Mouse (Mus musculus) forelimb bud, embryonic 11.5 days (tissue): Measurements from ENCODE around the gene Ddah2.
A peak's percentile ranks its signal among the peaks of the same experiment; 100 is the strongest.

Source experiments
- DNase-seq: peaks from one replicate; pipeline ENCODE4 v3.0.0-alpha.2; 2012; ENCODE audit warnings: low read depth, low spot score

Ddah2 gene

DNA sequence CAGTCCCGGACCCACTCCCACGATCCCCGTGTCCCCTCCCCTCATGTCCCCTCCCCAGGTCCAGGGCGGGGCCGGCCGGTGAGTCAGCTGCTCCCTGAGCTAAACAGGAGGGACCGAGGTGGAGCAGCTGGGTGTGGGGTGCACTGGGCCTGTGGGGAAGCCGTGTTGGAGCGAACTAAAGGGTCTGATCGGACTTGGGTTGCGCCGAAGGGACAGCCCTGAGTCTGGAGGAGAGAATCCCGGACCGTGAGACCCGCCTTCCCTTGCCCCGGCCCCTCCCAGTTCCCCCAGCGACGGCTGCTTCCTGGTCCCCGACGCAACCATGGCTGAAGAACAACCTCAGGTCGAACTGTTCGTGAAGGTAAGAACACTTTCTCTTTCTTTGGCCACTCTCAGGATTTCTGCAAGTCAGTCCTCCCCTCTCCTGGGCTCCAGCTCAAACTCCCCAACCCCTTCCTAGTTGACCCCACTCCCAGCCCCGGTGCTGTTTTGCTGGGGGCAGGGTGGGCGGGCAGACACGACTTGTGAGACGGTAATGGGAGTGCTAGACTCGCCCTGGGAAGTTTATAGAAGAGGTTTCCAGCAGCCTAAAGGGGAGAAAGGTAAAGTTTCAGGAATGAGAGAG, 8.6 kb upstream of the Ddah2 start:
- peak; percentile 46 for DNase-seq

DNA sequence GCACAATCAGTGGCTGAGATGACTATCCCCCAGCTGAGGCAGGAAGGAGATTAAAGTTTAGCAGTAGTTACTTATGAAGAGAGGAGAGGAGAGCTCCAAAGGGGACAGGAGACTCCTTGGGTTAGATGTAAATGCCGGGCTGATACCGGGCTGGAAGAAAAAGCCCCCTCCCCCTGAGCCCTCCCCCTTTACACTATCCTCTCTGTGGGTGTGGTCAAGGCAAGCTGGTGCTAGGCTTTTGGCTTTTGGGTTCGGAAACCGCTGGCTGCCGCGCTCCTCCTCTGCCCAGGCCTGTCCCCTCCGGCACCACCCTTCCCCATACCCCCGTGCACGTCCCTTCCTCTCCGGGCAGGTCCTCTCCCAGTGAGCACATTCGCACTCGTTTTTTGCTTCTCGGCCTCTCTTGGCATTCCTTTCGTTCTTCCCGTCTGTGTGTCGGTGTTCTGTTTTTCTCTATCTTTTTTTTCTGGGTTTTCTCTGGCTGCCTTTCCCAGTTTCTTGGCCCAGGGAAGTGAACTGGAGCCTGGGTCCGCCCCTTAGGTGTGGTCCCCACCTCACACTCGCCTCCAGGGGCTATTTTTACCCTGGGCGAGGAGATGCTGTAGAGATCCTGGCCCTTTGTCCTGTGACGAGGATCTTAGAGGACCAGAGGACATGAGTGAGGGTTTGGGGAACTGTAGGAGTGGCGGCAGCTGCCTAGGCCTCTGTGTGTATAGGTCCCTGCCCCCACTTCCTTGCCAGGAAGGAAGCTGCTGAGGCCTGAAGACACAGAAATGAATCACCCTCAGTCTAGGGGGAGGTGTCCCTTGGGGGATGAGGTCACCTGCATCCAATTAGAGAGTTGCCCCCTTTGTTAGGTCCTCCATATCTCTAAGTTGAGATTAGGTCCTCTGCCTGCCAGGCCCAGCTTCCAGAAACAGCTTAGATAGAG, 7.4 kb upstream of the Ddah2 start:
- peak; percentile 37 for DNase-seq

DNA sequence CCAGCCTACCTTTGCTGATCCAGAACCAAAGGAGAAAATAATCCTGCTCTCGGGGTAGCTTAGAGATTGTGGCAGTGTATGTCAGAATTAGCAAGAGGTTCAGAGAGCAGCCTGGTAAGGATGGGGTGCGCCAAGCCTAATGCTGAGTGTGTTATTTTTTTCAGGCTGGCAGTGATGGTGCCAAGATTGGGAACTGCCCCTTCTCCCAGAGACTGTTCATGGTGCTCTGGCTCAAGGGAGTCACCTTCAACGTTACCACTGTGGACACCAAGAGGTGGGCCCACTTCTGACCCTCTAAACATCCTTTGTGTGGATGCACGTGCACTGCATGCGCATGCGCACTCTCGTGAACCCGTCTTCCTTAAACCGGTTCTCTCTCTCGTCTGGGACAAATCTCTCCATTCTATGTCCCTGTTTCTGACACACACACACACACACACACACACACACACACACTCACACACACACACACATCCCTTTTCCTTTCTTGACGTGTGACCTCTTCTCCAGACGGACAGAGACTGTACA, 6.5 kb upstream of the Ddah2 start:
- DNase-seq = no peak

DNA sequence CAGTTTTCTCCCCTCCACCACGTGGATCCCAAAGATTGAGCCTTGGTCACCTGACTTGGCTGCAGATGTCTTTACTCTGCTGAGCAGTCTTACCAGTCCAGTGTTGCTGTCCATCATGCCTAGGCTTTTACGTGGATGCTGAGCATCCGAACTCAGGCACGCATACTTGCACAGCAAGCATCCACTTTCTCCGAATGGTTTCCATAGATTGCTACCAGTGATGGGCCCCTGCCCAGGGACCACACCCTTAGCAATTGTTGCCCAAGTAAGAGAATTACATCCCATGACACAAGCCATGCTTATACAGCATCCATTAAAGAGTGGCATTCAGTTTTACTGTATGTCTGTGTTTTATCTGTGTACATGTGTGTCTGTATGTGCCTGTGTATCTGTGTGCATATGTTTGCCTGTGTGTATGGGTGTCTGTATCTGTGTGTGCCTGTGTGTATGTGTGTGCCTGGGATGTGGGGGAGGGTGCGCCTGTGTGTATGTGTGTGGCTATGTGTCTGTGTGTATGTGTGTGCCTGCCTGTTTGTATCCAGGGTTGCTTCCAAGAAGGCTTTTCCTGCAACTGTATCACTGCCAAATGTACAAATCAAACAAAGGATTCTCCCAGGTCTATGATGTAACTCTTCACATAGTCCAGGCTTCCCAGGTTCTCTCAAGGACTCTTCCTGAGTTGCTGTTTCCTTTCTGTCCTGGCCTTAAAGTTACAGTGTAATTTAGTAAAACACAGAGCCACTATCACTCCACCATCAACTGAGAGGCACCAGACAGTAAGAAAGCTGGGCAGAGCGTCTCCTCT, 2.9 kb upstream of the Ddah2 start:
- DNase-seq = no peak

DNA sequence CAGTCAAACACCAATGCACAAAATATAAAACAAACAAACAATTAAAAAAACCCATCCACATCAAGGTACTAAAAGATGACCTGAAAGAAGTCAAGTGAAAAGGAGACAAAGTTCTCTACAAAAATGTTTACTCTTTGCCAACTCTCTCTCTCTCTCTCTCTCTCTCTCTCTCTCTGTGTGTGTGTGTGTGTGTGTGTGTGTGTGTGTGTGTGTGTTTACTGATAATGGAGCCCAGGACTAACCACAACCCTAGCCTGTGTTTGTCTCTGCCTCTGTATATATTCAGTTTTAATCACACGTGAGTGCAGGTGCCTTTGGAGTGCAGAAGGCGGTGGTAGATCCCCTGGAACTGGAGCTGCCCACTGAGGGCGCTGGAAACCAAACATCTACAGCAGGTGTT, 1.7 kb upstream of the Ddah2 start:
- DNase-seq = no peak

DNA sequence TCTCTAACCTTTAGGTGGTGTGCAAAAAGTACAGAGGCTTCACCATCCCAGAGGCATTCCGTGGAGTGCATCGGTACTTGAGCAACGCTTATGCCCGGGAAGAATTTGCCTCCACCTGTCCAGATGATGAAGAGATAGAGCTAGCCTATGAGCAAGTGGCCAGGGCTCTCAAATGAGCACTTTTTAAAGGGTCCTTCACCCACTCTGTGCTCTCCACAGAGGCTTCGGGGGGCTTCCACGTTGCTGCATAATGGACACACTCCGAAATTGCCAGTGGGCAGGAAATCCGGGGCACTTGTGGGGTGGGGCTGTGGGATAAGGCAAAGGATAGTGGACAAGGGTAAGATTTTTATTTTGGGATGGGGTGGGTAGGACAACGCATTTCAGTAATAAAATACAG, 519 bp upstream of the Ddah2 start:
- DNase-seq = no peak

DNA sequence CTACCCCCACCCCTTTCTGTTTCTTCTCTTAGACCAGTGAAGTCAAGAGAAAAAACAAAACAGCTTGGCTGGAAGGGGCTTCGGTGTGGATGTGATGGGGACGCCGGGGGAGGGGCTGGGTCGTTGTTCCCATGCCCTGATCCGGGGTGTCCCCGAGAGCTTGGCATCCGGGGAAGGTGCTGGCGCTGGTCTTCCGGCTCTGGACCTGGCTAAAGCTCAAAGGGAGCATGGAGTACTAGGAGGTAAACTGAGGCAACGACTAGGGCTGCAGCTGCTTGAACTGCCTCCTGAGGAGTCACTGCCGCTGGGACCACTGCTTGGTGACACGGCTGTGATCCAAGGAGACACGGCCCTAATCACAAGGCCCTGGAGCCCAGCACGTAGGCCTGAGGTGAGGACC, 1.2 kb downstream of the Ddah2 start:
- no peak for DNase-seq

DNA sequence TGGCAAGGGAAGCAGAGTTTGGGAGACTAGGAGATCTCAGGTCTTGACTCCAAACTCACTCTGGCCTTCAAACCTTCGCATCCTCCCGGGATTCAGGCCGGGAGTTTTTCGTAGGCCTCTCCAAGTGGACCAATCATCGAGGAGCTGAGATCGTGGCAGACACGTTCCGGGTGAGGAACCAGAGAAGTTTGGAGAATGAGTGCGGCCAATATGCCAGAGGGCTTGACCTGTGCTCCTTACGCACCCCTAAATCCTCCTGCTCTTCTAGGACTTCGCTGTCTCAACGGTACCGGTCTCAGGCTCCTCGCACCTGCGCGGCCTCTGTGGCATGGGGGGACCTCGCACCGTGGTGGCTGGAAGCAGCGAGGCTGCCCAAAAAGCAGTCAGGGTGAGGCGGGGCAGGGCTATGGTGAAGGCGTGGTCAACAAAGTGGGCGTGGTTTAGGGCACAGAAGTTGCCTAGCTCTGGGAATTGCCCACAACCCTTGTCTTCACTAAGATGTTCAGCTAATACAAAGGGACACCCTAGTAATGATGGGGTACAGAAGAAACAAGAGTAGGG, 2.0 kb downstream of the Ddah2 start:
- DNase-seq = no peak

DNA sequence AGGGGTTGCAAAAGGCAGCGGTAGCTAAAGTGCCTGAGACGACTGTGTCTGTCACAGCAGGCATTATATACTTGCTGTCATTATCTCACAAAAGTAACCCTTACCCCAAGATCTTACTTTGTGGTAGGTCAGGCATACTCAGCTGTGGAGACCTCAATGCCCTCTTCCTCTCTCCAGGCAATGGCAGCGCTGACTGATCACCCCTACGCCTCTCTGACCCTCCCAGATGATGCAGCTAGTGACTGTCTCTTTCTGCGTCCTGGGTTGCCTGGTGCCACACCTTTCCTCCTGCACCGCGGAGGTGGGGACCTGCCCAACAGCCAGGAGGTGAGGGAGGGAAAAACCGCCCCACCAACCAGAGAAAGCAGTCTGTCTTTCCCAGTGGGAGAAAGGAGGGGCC, 2.5 kb downstream of the Ddah2 start:
- no peak for DNase-seq

DNA sequence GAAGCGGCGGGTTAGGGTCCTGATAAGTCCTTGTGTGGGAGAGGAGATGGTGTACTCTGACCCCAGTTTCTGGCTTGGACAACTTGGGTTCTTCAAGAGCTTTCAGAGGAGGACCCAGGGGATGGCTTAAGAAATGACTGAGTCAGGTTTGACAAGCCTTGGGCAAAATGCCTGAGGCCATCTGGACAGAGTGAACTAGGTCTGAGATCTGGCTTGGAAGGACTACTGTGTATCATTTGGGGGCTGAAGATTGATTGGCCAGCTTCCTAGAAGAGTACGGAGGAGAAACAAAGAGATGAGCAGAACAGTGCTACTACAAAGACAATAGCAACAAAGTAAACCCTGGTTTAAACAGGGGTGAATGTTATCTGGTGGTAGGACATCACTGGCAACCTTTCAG, 4.6 kb downstream of the Ddah2 start:
- DNase-seq = no peak

DNA sequence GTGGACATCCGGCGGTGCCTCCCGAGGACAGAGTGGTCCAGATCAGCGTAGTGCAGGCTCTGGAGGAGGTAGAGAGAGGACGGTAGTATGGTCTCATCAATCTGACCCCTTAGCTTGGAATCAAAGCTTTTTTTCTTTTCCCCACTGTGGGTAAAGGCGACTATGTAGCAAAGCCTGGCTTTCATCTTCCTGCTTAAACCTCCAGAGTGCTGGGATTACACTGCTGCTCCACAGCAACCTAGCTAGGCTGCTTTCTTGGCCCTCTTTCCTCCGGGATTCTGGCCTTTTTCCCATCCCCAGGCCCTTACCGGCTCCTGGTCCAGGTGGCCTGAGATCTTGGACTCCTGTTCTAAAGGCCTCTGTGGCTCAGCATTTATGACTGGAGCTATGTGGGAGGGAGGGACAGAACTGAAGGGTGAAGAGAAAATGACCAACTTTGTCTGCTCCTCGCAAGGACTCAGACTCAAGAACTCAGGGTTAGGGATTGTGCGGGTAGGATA, 5.6 kb downstream of the Ddah2 start:
- no peak for DNase-seq

DNA sequence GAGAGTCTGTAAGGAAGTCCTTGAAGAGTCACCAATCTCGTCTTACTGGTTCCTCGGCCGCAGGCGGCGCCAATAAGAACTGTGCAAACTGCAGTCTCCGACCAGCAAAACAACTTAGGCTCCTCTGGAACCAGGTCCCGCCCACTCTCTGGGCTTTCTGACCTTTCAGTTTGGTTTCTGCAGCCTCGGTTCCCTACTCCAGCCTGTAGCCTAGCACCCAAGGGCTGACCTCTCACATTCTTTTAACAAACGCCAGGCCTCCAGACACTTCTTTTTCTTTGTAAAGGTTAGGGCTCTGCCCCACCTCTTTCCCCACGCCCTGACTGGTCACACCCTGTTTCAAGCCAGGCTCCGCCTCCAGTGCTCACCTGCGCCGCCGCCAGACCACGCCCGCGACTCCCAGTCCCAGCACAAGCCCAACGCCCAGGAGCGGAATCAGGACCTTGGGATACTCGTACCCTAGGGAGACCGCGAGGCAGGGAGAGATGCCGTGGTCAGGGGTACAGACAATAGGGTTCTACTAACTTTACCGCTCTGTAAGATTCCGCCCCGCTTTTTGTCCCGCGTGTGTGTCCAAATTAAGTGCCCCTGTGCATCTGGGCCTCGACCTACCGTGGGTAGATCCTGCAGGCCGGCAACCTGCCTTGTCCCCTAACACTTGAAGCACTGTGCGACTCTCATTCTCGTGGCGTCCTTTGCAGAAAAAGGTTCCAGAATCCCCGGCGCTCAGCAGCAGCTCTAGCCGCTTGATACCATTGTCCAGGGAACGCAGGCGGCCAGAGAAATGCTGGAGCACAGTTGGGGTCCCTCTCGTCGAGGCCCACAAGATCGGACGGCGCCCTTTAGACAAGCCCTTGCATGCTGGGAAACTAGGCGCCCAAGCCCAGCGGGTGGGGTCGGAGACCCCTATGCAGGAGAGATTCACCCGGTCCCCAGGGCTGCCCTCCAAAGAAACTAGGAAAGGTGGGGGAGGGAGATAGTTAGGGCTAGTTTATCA, 6.4 kb downstream of the Ddah2 start, which contains the start of gene Ly6g6c:
Ly6g6c (plus strand) TSS at position 438 of the 997 bp plus-strand sequence.
- peak; percentile 54 for DNase-seq

DNA sequence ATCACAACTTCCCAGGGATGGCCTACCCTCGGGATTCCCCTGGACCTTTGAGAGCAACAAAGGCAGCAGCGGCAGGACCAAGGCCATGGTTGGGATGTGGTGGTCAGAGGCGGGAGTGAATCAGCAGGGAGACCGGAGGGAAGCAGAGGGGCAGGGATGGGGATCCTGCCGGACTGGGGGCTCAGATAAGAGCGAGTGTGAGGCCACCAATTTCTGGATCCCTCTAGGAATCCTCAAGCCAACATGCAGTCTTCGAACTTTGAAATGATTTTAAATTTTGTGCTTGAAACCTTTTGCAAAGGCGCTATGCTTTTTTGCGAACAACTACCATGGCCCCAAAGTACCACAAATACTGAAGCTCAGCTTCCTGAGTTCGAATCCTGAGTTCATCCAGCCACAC, 7.2 kb downstream of the Ddah2 start, which contains the start of gene Mpig6b:
Mpig6b (minus strand) TSS at position 101 of the 400 bp plus-strand sequence.
- no peak for DNase-seq

DNA sequence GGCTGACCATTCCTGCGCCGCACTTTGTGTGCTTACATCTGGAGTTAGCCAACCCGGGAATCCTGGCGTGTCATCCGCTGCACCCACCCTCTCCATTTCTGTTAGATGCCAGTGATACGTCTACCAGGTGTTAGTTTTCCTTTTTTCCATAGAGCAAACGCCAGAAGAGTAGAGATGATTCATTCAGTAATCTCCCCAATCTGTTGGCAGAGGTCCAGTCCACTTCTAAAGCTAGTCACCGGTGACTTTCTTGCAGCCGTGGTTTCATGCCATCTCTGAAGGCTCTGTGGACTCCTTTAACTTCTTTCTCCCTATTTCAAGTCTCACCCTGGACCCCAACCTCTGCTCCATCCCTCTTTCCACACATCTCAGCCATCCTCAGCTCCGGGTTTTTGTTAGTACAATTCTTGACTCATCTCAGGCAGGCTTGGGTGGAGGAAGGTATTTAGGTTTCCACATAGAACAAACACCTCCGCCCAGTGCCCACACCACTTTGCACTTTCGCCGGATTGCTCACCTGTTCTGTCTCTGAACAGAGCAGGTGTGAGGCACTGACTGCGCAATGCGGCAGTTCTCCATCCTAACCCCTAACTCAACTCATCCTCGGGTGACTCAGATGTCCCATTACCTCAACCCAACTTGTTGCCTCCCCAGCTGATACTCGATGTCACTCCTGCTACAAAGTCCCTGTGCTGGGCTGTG, 9.5 kb downstream of the Ddah2 start:
- no peak for DNase-seq

DNA sequence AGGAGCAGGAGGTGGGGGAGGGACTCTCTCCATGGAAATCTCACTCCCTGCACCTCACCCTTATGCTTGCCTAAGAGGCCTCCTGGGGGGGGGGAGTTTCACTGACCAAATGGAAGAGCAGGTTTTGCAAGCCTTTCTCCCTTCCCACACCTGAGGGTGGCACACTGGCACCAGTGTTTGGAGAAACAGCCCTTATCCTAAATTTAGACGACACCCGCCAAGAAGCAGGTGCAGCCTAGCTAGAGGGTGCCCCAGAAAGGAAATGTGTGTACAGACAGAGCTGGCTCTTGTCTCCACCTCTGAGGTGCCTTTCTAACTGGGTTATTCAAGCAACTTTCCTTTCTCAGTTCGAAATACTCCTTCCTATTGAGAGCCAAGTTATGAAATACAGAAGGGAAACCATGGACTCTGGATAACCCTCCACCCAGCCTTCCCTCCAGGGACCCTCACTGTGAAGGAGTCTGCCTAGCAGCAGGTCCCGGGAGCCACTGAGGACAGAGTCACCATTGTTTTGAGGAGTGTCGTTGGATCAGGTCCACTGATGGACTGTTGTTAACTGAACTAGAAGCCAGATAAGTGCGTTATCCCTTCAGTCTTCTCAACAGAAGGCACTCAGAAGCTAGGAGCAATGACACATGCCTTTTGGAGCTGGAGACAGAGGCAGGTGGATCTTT, 11.9 kb downstream of the Ddah2 start:
- no peak for DNase-seq

DNA sequence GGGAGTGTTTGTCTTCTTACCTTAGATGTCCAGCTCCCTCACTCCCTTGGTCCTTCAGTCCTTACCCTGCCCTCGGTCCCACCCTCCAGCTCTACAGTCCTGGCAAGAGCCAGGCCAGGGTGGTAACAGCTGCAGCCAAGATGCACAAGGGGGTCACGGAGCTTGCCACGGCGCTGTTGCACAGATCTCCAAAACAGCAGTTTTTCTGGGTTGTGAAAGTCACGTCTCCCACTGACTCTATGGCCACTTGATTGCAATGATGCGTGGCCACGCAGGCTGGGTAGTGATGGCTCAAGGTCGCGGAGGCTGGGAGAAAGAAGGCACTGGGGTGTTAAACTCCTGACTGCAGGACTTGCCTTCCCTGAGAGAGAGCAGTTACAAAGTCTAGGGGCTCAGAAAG, 12.6 kb downstream of the Ddah2 start:
- no peak for DNase-seq

DNA sequence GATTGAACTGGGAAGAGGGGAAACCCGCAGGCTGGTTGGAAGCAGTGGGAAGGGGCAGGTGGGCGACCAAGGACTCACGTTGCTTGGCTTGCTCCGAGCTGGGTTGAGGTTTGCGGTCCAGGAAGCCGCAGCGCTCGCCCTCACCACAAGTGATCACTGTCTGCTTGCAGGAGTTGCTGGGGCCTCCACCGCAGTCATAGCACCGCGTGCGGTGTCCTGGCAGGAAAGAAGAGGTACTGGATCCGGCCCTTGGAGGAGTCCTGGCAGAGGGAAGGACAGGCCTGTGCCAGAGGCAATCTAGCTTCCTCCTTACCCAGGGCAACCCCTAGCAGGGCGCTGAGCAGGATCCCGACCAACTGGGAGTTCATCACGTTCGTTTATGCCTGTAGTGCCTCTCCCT, 15.3 kb downstream of the Ddah2 start:
- DNase-seq = no peak

DNA sequence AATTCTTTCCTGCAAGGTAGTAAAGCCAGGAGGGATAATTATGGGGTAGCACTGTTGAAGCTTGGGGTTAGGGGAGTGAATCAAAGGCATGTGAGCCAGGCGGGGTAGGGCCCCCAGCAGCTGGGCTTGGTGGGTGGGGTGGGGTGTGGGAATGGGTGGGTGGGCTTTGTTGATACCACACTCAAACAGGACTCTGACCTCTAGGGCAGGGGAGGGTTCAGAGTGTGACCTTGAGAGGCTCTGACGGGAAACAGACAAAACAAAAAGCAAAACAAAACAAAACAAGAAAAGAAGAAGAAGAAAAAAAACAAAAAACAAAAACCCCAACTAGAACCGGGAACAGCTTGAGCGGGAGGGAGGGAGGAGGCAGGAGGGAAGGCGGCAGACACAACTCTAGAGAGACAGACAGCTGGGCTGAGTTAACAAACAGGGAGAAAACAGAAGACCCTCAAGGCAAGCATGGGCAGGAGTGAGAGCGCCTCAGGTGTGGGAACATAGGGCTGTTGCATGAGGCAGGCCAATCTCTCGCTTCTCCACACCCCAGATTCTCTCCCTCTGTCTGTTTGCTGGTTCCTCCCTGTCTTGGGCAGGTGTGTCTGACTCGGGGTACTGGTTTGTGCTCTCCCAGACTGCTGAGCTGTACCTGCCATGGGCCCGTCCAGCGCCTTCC, 17.8 kb downstream of the Ddah2 start, which contains the start of gene Ly6g6e:
Ly6g6e (plus strand) TSS at position 396 of the 670 bp plus-strand sequence.
- DNase-seq = no peak
